Mouse (Mus musculus): ENCODE measurements around the gene Pdlim5. TPM values are rescaled to one million over a fixed set of nuclear protein-coding genes. Genes with fewer than 3 reads are reported as not detected.

Pdlim5 gene
- polyA plus RNA-seq, 1 experiment from 2014 or later, result 40.5 TPM

- H3K9me3 ChIP-seq (replicated peaks), result no peaks in the 10 kb centered on the region
- no peaks in the 10 kb centered on the region for H3K36me3 ChIP-seq
- H3K9ac ChIP-seq, result no peak overlapping the region
- no peaks in the 10 kb centered on the region for H3K27me3 ChIP-seq
- H3K27ac ChIP-seq (replicated peaks), result no peak overlapping the region
- no peak for ATAC-seq (ENCODE audit: insufficient number of reproducible peaks, low FRiP score, low TSS enrichment, low read depth)
- no peak overlapping the region for H3K4me3 ChIP-seq (replicated peaks)
- no peak overlapping the region for H3K4me2 ChIP-seq (replicated peaks)
- WGBS, result 66% methylated on average over 4 of the region's 4 CpGs
- H3K4me1 ChIP-seq, result 0 out of 2 replicates have a peak, but pooled peaks cover 3% of the 10 kb centered on the region
These were observed 38.8 kb downstream of the Pdlim5 start for GRCm38 (mm10) chr3:142356661-142357060.

- no peak overlapping the region for H3K9ac ChIP-seq
- ATAC-seq (ENCODE audit: insufficient number of reproducible peaks, low FRiP score, low TSS enrichment, low read depth), result no peak
- no peaks in the 10 kb centered on the region for H3K36me3 ChIP-seq
- peaks cover under 1% of the 10 kb centered on the region; the same call in 1 of the 2 replicates for H3K4me1 ChIP-seq
- H3K27me3 ChIP-seq, result no peaks in the 10 kb centered on the region
- WGBS, result 84% methylated on average over 1 of the region's 1 CpGs
- H3K4me2 ChIP-seq (replicated peaks), result no peak overlapping the region
- no peaks in the 10 kb centered on the region for H3K9me3 ChIP-seq (replicated peaks)
- no peak overlapping the region for H3K4me3 ChIP-seq (replicated peaks)
- no peak overlapping the region for H3K27ac ChIP-seq (replicated peaks)
These were observed 42.3 kb downstream of the Pdlim5 start for GRCm38 (mm10) chr3:142353218-142353617.

GRCm38 (mm10) chr3:142350513-142350912 is 45.0 kb downstream of the Pdlim5 start:
- no peak overlapping the region for H3K27ac ChIP-seq (replicated peaks)

GRCm38 (mm10) chr3:142348816-142349631 is 46.5 kb downstream of the Pdlim5 start:
- Histone ChIP-seq H3K4me1 (peaks cover 6% of the 10 kb centered on the region; the same call in 1 of the 2 replicates), H3K27ac (replicated peaks) (no peak overlapping the region), H3K36me3 (no peaks in the 10 kb centered on the region), H3K4me3 (replicated peaks) (no peak overlapping the region), H3K9ac (no peak overlapping the region), H3K4me2 (replicated peaks) (no peak overlapping the region), H3K9me3 (replicated peaks) (no peaks in the 10 kb centered on the region), H3K27me3 (no peaks in the 10 kb centered on the region)
- WGBS, result 85% methylated on average over 5 of the region's 5 CpGs
- no peak for ATAC-seq (ENCODE audit: insufficient number of reproducible peaks, low FRiP score, low TSS enrichment, low read depth)

More at GRCm38 (mm10) chr3:142350513-142350912, 45.0 kb downstream of the Pdlim5 start:
- H3K9ac ChIP-seq, result no peak overlapping the region
- no peak for ATAC-seq (ENCODE audit: insufficient number of reproducible peaks, low FRiP score, low TSS enrichment, low read depth)
- H3K36me3 ChIP-seq, result no peaks in the 10 kb centered on the region
- H3K4me3 ChIP-seq (replicated peaks), result no peak overlapping the region
- peaks cover under 1% of the 10 kb centered on the region; the same call in 1 of the 2 replicates for H3K4me1 ChIP-seq
- H3K9me3 ChIP-seq (replicated peaks), result no peaks in the 10 kb centered on the region
- no peaks in the 10 kb centered on the region for H3K27me3 ChIP-seq
- no peak overlapping the region for H3K4me2 ChIP-seq (replicated peaks)
- WGBS, result 40% methylated on average over 3 of the region's 3 CpGs

- no peaks in the 10 kb centered on the region for H3K27me3 ChIP-seq
- H3K4me2 ChIP-seq (replicated peaks), result no peak overlapping the region
- ATAC-seq (ENCODE audit: insufficient number of reproducible peaks, low FRiP score, low TSS enrichment, low read depth), result no peak
- H3K27ac ChIP-seq (replicated peaks), result no peak overlapping the region
- WGBS, result 44% methylated on average over 6 of the region's 6 CpGs
- no peak overlapping the region for H3K4me3 ChIP-seq (replicated peaks)
- no peaks in the 10 kb centered on the region for H3K9me3 ChIP-seq (replicated peaks)
- no peak overlapping the region for H3K9ac ChIP-seq
- no peaks in the 10 kb centered on the region for H3K36me3 ChIP-seq
- peaks cover 6% of the 10 kb centered on the region; the same call in 1 of the 2 replicates for H3K4me1 ChIP-seq
These were observed 49.2 kb downstream of the Pdlim5 start for GRCm38 (mm10) chr3:142346261-142346660.

GRCm38 (mm10) chr3:142345235-142346125 is 50.0 kb downstream of the Pdlim5 start:
- Histone ChIP-seq H3K9ac (no peak overlapping the region), H3K4me3 (replicated peaks) (no peak overlapping the region), H3K9me3 (replicated peaks) (no peaks in the 10 kb centered on the region), H3K4me1 (peaks cover 6% of the 10 kb centered on the region; the same call in 1 of the 2 replicates), H3K27ac (replicated peaks) (peak overlapping the region; percentile 49; the same call in 1 of the 2 replicates), H3K4me2 (replicated peaks) (no peak overlapping the region), H3K27me3 (no peaks in the 10 kb centered on the region), H3K36me3 (no peaks in the 10 kb centered on the region)
- WGBS, result 48% methylated on average over 8 of the region's 8 CpGs
- no peak for ATAC-seq (ENCODE audit: insufficient number of reproducible peaks, low FRiP score, low TSS enrichment, low read depth)

GRCm38 (mm10) chr3:142343786-142344185 is 51.7 kb downstream of the Pdlim5 start:
- Histone ChIP-seq H3K9me3 (replicated peaks) (no peaks in the 10 kb centered on the region), H3K9ac (no peak overlapping the region), H3K27me3 (no peaks in the 10 kb centered on the region), H3K27ac (replicated peaks) (no peak overlapping the region), H3K36me3 (no peaks in the 10 kb centered on the region), H3K4me2 (replicated peaks) (no peak overlapping the region), H3K4me1 (peaks cover 6% of the 10 kb centered on the region; the same call in 1 of the 2 replicates), H3K4me3 (replicated peaks) (no peak overlapping the region)
- WGBS, result 78% methylated on average over 2 of the region's 2 CpGs
- no peak for ATAC-seq (ENCODE audit: insufficient number of reproducible peaks, low FRiP score, low TSS enrichment, low read depth)

- Histone ChIP-seq H3K27ac (replicated peaks) (no peak overlapping the region), H3K9ac (no peak overlapping the region), H3K9me3 (replicated peaks) (no peaks in the 10 kb centered on the region), H3K27me3 (no peaks in the 10 kb centered on the region), H3K4me3 (replicated peaks) (no peak overlapping the region), H3K4me2 (replicated peaks) (no peak overlapping the region), H3K36me3 (no peaks in the 10 kb centered on the region), H3K4me1 (peaks cover 6% of the 10 kb centered on the region; the same call in 1 of the 2 replicates)
- ATAC-seq (ENCODE audit: insufficient number of reproducible peaks, low FRiP score, low TSS enrichment, low read depth), result no peak
- WGBS, result 76% methylated on average over 2 of the region's 2 CpGs
These were observed 54.8 kb downstream of the Pdlim5 start for GRCm38 (mm10) chr3:142340701-142341100.

- no peak for ATAC-seq (ENCODE audit: insufficient number of reproducible peaks, low FRiP score, low TSS enrichment, low read depth)
- no peaks in the 10 kb centered on the region for H3K36me3 ChIP-seq
- H3K4me1 ChIP-seq, result no peaks in the 10 kb centered on the region
- H3K27me3 ChIP-seq, result no peaks in the 10 kb centered on the region
- no peak overlapping the region for H3K4me3 ChIP-seq (replicated peaks)
- H3K4me2 ChIP-seq (replicated peaks), result no peak overlapping the region
- no peak overlapping the region for H3K9ac ChIP-seq
- 65% methylated on average over 6 of the region's 6 CpGs for WGBS
- no peaks in the 10 kb centered on the region for H3K9me3 ChIP-seq (replicated peaks)
- peak overlapping the region; percentile 52; the same call in 1 of the 2 replicates for H3K27ac ChIP-seq (replicated peaks)
These were observed 55.9 kb downstream of the Pdlim5 start for GRCm38 (mm10) chr3:142339440-142340251.

GRCm38 (mm10) chr3:142338058-142338457 is 57.4 kb downstream of the Pdlim5 start:
- no peaks in the 10 kb centered on the region for H3K9me3 ChIP-seq (replicated peaks)

More at GRCm38 (mm10) chr3:142338058-142338457, 57.4 kb downstream of the Pdlim5 start:
- Histone ChIP-seq H3K27ac (replicated peaks) (no peak overlapping the region), H3K27me3 (no peaks in the 10 kb centered on the region), H3K4me3 (replicated peaks) (no peak overlapping the region), H3K36me3 (no peaks in the 10 kb centered on the region), H3K4me2 (replicated peaks) (no peak overlapping the region), H3K4me1 (no peaks in the 10 kb centered on the region), H3K9ac (no peak overlapping the region)
- no peak for ATAC-seq (ENCODE audit: insufficient number of reproducible peaks, low FRiP score, low TSS enrichment, low read depth)
- whole genome bisulfite sequencing, result 70% methylated on average over 4 of the region's 4 CpGs

Measured in embryonic facial prominence, embryonic 15.5 days (tissue).